Mouse (Mus musculus) left cerebral cortex, adult 18-20 months (tissue): ENCODE data around the gene Wdfy3. TPM values are rescaled to one million over a fixed set of nuclear protein-coding genes. Genes with fewer than 3 reads are reported as not detected.
A peak's percentile ranks its signal among the peaks of the same experiment; 100 is the strongest.
"Not testable (repeated sequence)": the region's sequence is repeated elsewhere in the genome, so short reads cannot be mapped to it uniquely, and the experiment has no call there.

Experiments used
- DNase-seq, 2 experiments: peaks; one replicate each; pipeline ENCODE4 v3.0.0; 2021 to 2022; ENCODE audit warnings: low spot score in 2 of 2, mixed read lengths in 1 of 2
- total RNA-seq, 2 experiments: library from RNA; stranded (reverse); gene quantifications; 2 replicates each; pipeline ENCODE4 v1.2.3; 2021

Gene Wdfy3
- total RNA-seq, 2 experiments from 2014 or later, result 127 TPM

DNA sequence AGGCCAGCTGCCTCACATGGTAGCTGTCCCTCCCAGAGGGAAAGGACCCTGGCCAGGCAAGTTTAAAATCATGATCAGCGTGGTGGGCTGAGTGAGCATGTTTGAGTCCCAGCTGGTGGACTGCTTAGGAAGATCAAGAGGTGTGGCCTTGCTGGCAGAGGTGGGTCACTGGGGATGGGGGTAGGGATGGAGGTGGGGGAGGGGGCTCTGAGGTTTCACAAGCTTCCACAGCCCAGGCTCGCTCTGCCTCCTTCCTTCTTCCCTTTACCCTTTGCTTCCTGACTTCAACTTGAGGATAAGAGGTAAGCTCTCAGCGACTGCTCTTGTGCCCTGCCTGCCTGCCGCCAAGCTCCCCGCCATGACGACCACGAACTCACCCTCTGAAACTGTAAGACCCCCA, 222.4 kb downstream of the Wdfy3 start:
- DNase-seq, result no peak

DNA sequence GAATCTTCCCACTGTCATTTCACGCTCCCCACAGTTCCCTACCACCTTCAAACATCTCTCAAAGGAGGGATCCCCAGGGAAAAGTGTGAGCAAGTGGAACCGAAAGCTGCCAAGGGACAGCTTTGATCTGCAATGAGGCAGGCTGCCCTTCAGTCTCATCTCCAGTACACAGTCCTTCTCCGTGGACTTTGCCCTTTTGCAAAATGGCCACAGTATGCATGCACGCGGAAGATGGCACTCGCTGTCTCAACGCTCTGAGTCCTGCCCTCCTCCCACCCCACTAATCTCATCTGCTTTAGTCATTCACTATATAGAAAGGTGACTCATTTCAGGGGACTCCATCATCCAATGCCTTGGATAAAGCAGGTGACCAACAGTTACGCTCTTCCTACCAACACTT, 223.8 kb downstream of the Wdfy3 start:
- DNase-seq, result no peak

DNA sequence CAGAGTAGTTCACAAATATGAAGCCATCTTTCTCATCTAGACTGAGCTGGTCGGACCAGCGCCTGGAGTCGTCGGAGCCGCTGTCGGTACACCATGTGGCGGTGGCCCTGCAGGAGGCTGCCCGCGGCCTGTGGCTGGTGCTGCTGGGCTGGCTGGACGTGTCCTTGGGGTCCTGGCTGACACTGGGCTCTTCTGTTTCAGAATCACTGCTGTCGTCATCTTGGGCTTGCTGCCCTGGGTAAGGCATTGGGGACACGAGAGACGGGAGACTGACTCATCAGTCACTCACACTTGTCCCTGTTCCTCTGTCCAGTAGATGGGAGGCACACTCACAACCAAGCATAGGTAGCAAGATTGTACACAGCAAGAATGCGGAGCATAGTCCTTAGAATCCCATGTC, 224.7 kb downstream of the Wdfy3 start:
- DNase-seq, result no peak

DNA sequence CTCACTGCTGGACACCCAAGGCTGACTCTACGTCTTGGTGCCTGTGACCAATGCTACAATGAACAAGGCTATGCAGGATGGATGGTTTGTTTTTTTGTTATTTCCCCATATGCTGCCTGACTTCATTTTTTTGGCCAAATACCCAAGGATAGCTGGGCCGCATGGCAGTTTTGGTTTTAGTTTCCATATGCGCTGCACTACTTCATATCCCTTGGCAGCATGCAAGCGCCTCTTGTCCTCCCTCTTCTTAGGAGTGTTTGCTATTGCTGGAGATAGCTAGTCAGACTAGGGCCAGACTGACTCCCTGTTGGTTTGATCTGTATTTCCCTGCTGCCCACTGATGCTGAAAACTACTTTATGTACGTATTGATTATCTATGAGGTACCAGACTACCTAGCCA, 229.2 kb downstream of the Wdfy3 start:
- DNase-seq, result no peak

DNA sequence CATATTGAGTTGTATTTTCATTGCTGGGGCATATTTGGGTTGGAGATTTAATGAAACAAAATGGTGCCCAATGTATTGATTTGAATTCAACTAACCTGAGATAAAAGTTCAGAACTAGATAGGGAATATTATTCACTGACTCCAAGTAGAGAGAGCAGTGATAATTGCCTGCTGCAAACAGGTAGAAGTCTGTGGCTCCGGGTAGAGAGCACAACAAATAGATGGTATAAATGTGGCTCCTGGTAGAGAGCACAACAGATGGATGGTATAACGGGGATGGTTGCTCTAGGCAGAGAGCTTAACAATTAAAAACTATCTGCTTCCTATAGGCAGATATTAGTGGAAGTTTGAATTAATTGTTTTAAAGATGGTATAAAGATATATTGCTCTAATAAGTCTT, 232.1 kb downstream of the Wdfy3 start:
- DNase-seq, result not testable (repeated sequence)

DNA sequence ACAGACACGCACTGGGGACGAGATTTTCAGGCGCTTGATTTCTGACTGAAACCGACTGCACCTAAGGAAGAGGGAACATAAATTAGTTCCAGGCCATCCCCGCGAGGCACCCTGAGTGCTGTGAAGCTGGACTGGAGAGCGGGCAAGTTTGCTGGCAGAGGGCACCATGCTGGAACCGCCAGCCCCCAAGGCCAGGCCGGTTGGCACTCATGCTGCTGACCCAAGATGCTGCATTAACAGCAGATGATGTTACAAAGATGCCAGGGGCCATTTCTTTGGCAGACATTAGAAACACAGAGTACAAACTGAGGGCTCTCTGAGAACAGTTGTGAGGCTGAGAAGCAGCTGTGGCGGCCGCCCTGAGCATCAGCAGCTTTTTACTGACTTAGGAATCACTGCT, 233.5 kb downstream of the Wdfy3 start:
- DNase-seq, result no peak

DNA sequence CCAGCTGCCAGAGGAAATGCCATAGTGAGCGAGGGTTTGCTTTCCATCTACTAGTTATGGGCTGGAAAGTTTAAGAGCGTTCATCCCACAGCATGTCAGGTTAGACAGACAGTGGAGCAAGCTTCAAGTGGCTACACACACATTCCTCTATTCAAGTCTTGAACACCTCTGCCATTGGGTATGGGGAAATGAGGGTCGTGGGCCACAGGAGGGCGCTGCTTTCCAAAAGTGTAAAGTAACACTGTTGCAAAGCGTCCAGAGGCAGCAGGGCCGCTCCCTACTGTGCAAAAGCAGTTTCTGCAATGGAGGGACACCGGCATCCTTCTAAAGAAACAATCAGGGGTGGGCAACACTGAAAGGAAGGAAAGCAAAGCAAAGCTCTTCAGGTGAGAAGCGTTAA, 235.8 kb downstream of the Wdfy3 start:
- no peak for DNase-seq

DNA sequence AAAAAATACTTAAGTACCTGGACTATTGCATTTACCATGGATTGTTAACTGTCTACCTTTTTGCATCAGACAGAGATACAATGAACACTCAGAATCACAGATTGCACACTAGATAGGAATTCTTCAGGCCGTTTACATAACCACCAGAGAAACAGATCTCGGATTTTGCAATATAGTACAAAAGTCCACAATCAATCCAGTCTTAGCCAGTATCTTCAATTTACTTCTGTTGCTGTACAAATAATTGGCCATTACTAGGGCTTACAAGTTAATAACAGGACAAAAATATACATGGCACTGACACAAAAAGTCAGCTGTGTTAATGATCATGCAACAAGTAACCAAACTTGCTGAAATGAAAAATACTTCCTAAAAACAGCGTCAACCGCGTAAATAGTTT, 236.7 kb downstream of the Wdfy3 start:
- DNase-seq, result no peak

DNA sequence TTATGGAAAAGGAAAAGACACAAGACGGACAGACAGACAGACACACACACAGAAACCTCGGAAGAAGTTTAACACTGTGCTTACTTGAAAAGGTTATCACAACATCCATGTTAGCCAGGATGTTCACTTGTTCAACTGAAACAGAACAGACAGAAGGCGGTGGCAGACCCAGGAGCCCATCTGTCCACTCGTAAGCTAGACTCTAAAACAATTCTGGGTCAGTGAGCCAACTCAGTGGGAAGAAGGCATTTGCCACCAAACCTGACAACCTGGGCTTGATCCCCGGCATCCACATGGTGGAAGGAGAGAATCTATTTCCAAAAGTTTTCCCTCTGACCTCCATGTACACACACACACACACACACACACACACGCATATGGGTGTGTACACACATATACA, 237.7 kb downstream of the Wdfy3 start:
- no peak for DNase-seq

DNA sequence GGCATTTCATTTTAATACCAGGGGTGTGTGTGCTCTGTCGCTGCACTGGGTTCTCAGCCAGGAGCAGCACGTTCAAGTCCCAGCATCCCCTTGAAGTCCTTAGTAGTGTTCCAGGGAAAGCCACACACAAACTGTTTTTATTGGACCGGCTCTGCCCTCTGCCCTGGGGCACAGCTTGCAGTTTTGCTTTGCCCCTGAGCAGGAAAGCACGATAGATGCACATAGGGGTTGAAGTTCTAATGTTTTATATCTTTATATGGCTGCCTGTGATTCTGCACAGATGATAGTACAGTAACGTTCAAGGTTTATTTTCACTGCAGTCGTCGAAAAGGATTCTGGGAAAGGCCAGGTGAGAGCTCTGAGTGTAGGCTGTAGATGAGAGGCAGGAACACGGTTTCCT, 239.5 kb downstream of the Wdfy3 start:
- no peak for DNase-seq

DNA sequence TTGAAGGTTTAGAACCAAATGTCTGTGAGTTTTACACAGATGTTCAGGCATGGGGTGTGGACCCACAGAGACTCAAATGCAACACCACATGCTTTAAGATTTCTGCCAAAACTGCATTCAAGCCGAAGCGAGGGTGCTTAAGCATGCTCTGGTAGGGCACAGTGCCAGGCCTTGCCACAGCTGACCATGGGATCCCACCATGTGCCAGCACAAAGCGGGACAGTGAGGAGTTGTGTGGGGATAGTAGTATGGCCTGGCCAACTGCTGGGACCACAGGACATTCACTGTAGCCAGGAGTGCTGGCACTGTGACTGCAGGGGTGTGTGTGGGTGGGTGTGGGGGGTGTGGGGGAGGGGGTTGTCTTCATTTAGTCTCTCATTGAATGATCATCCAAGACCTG, 240.8 kb downstream of the Wdfy3 start:
- no peak for DNase-seq

DNA sequence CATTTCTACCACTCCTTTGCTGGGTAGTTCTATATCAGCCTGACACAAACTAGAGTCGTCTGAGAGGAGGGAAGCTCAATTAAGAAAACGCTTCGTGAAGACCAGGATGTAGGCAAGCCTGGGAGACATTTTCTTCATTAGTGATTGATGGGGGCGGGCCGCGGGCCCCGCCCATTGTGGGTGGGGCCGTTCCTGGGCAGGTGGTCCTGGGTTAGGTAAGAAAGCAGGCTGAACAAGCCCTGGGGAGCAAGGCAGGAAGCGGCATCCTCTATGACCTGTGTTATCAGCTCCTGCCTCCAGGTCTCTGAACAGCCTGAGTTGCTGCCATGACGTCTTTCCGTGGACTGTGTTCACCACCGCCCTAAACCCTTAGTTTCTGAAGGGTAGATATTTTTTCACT, 242.2 kb downstream of the Wdfy3 start:
- no peak for DNase-seq

DNA sequence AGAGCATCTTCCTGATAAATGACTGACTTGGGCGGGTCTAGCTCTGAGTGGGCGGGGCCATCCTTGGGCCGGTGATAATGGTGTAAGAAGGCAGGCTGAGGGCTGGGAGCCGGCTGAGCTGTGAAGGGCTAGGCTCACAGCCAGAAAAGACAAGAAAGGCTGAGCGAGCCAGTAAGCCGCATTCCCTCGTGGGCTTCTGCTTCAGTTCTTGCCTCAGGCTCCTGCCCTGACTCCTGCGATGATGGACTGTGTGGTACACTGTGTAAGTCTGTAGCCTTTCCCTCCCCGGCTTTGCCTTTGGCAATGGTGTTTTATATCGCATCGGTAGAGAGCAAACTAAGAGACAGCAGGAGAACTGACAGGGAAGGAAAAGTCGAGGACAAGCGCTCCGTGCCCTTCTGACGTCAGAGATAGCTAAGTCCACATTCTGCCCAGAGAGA, 243.2 kb downstream of the Wdfy3 start:
- DNase-seq, result peak in 1 of 2 experiments; percentile 42

DNA sequence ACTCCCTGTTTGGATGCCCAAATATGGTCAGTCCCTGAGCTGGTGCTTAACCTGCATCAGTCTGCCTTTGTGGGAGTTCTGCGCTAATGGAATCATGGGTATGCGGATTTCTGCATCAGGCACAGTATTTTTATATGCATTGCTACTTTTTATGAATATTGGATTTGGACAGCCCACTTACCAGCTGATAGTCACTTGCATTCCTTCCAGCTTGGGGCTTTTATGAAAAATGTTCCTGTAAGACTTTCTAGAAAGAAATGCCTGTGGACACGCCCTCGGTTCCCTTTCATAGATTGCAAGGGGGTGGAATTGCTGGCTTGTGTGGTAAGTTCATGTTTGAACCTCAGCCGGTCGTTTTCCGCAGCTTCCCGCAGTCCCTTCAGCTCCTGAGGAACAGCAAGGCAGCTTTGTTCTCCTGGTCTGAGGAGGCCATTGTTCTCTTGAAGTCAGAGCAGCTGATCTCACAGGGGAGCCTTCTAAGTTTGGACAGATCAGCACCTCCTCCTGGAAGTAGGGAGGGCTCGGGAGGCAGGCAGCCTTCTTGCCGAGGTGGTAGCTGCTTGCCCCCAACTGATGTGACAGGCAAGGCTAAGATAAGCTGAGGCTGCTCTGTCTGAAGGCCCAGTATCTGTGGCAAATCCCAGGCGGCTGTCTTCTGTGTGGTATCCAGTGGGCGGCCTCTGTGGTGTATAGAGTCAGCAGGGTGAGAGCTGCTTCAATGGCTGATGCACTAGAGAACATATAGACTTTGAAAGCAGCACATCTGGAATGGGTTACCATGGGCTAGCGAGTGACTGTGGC, 244.4 kb downstream of the Wdfy3 start:
- peak in 1 of 2 experiments; percentile 33 for DNase-seq

DNA sequence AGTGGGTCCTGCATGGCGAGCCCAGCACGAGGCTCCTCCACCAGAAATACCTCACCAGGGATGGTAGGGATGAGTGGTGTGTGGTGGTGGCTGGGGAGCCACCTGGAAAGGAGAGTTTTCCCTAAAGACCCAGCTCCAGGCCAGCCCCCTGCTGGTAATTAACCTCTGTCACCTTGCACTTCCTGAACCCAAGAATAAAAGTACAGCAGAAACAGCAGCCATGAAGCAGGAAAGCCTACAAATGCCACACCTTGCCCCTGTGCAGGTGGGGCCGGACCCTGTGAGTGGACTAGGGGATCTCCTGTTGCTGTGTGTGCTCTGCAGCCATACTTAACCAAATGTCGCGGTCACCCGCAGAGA, 247.4 kb downstream of the Wdfy3 start:
- no peak for DNase-seq

DNA sequence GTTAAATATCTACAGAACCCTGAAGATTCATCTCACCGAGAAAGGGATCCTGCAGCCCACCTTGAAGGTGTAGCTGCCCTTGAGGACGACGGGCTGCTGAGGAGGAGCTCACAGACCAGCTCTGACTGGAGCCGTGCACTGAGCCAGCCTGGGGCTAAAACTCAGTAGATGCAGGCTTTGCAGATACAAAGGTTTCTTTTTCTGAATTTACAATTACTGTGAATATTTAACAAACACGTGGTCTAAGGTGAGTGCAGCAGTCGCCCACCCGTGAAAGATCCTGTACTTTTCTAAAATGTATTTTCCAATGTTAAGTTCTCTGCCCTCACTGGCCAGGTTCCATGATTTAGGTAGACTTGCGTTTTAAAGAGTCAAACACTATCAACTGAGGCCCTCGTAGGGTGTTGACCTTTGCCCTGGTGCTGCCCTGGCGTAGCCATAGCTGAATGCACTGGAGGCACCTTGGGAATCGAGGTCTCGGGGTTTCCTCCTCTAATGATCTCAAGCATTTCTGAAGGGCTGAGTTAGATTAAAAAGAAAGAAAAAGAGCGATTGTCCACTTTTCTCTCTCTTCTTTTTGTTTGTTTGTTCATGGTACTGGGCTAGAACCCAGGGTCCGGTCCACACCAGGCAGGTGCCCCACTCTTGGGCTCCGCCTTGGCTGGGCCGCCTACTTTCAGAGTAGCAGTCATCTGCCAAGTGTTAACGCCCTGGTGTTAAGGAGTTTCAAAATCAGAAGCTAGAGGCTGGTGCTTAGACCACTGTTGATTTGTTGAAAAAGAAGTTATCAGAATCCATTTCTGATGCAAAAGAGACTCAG, 248.0 kb downstream of the Wdfy3 start:
- DNase-seq, result no peak

DNA sequence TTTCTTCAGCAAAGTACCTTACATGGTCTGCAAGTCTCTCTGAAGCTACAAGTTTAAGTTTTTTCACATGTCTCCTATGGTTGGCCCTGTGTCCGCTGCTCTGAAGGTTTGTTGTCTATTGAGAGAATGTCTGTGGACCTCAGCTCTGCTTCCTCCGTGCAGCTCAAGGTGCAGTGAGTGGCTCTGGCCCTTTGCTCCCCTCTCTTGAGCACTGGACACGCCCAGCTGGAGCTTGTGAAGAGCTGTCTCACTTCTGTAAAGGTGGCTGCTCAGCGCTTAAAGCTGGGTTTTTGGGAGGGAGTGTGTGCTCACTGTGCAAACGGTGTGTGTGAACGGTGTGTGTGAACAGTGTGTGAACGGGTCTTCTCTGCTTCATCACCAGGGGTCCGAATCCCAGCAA, 248.7 kb downstream of the Wdfy3 start:
- no peak for DNase-seq

DNA sequence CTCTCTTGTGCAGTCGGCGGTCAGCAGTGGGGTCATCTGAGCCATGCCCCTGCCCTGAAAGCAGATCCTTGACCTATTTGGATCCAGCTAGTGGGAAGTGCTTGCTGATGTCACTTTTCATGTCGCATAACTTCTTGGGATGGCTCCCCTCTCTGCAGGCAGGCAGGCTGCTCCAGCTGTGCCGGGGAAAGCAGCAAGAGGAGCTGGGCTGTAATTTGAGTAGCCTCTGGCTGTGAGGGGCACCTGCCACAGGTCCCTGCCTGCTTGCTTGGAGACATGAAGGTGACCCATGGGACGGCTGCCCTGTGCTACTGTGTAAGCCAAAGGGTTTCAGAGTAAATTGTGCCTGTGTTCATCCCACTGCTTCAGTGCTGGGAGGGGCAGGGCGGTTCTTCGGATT, 249.9 kb downstream of the Wdfy3 start:
- DNase-seq, result no peak

DNA sequence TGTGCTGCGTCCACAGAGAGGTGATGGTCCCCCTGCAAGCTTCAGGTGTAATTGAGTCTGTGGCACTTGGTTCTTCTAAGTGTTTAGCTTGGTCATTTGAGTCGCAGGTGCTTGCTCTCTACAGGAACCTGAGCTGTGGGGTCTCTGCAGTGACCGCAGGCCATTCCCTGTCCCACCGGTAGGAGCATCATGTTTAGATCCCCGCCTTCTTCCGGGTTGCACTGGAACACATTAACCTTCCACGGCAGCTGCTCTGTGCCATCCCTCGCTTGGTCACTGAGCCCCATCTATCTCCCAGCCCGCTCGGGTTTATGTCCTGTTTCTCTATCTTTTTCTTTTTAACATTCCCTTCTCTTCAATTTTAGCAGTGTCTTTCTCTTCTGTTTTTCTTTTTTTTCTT, 250.5 kb downstream of the Wdfy3 start:
- no peak for DNase-seq

DNA sequence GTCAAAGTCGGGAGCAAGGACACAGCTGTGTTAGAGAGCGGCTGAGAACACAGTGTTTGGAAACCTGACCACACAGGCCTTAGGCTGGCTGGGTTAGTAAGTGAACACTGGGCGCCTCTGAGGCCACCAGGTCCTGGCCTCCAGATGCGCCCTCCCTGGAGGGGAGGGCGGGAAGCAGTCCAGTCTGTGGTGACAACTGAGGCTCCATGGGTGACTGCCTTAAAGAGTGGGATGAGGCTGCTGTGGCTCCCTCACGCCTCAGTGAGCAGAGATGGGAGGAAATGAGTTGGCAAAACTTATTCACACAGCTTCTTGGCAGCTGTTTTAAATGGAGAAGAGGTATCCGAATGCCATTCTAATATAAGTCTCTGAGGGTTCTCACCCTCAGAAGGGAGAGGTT, 252.9 kb downstream of the Wdfy3 start:
- DNase-seq, result no peak

DNA sequence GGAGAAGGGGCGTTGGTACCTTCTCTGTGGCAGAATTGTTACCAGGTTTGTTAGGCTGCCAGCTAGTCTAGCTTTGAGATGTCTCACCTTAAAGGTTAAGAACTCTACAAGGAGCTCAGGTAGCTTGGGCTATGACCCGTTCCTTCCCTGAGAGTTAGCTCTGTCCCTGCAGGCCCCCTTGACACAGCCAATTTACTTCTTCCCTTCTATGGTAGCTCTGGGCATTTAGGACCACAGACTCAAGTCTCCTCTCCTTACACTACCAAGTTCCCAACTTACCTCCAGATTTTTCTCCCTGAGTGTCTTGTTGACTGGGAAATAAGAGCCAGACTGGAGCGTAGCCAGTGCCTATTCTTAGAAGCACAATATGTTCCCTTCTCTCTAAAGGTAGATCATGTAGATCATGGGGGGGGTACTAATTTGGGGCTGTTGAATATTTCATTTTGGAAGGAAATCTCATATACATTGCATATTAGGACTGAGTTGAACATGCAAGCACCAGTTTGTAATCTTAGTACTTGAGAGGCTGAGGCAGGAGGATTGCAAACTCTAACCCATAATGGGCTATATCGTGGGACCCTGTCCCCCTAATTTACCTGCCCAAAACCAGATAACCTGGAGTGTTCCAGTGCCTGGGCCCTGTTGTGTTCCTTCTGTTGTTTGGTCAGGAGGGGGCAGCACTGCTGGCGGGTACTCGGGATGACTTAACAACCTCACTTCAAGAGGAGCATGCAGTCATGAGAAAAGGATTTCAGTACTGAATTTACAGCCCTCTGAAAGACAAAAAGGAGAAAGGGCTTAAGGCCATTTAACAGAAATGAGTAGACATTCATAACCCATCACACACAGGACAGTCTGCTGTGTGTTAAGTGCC, 258.2 kb downstream of the Wdfy3 start:
- no peak for DNase-seq
